Mouse (Mus musculus): Measurements from ENCODE around the gene Col27a1. TPM values are rescaled to one million over a fixed set of nuclear protein-coding genes. Genes with fewer than 3 reads are reported as not detected.
A peak's percentile ranks its signal among the peaks of the same experiment; 100 is the strongest.
"Not testable (repeated sequence)": the region's sequence is repeated elsewhere in the genome, so short reads cannot be mapped to it uniquely, and the experiment has no call there.

The Col27a1 gene
- polyA plus RNA-seq, 1 experiment: 7.3 TPM

DNA sequence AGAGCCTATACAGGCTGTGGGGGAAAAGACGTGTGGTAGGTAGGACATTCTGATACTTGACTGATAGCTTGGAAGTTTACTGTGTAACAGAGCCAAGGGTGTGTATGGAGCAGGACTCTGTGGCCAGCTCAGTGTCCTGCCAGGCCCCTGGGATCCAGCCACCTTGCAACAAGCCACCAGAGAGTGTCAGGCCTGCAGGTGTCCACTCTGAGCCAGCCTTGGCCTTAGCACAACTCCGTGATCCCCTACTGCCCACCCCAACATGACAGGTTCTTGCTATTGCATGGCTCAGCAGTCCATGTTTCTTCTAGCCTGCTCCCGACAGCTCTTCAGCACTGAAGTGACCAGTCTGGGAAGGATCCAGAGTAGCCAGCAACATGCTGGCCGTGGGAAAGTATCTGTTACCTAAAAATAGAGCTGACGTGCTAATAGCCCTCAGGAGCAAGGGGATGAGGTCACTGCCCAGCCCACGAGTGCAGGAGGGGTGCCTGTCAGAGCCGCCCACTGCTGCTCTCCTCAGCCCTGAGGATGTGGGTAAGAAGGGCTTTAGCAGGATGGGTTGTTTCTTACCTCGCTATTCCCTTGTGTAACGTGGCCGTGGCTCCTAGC, 96.5 kb downstream of the Col27a1 start:
- DNase-seq (ENCODE audit: low read depth): no peak

GRCm38 (mm10) chr4:63311426-63311825, 97.6 kb downstream of the Col27a1 start:
- no peak for DNase-seq (ENCODE audit: low read depth)

GRCm38 (mm10) chr4:63314063-63314462, 100.3 kb downstream of the Col27a1 start:
- DNase-seq (ENCODE audit: low read depth): no peak

DNA sequence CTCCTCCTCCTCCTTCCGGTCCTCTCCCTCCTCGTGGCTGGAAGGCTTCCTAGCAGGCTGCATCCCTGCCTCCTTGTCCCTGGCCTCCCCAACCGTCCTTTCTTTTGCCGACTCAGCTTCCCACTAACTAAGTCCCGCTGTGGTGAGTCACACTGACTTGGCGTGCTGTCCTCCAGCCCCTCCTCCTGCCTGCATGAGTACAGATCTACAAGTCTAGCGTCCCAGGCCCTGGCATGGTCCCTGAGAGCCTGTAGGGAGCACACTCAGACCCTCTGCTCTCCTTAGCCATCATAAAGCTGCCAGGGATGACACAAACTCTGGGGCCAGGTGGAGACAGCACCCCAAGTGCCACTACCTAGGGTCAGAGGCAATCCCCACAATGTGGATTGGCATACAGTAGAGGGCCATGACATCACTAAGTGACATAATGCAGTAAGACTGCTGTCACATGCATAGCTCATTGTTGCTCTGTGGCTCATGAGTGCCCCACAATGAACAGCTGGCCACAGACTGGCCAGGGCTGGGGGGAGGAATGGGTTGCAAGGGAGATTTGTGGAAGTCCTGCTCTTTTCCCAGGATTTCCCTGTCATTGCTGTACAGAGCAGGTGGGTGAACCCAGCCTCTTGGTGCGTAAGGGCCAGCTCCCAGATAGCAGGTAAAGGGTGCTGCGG, 102.4 kb downstream of the Col27a1 start:
- DNase-seq (ENCODE audit: low read depth): no peak

DNA sequence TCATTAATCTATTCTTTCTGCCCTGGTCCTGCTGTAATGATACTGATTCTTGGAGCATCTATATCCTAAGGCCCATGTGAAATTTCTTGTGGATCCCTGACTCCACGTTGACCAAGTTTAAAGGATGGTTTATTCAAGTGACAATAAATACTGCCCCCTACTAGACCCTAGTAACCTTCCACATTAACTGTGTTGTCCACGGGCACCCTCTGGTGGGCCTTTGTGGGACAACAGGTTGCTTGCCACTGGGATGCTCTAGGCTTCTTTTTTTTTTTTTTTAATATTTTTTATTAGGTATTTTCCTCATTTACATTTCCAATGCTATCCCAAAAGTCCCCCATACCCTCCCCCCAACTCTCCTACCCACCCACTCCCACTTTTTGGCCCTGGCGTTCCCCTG, 105.8 kb downstream of the Col27a1 start:
- DNase-seq (ENCODE audit: low read depth): not testable (repeated sequence)

DNA sequence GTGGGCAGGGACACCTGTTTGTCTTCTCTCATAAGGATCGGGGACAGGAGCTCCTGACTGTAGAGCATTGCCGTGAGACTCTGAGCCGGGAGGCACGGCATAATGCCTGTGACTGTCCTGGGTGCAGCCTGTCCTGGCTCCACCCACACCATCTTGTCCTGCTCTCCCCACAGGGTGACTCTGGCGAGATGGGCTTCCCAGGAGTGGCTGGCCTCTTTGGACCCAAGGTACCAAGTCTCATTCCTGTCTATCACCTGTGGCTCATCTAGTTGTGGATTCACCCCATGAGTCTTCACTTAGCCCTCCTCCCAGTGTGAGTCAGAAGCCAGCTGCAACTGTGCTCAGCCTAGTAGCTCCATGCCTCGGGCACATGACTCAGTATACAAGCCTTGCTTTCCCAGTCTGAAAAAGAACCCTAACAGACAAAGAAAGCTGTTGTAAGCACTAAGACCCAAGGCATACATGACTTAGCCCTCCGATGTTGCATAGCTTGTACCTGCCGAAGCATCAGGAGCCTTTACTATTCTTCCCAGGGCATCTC, 109.5 kb downstream of the Col27a1 start:
- DNase-seq (ENCODE audit: low read depth): no peak

DNA sequence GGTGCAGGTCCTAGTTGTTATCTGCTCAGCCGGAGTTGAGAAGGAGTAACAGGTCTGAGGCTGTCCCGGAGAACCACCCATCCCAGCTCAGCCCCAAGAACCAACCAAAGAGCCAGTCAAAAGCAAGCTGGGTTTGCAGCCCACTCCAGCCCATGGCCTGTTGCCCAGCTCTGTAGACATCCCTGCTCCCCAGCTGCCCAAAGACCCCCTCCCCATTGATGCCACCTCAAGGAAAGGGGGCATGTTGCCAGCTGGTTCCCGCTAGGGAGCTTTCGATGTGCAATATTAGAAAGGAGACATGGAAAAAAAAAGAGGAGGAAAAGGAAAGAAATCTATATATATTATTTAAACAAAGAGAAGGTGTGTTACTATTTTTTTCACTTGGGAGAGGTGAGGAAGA, 119.6 kb downstream of the Col27a1 start:
- DNase-seq (ENCODE audit: low read depth): no peak

GRCm38 (mm10) chr4:63338414-63339076, 124.7 kb downstream of the Col27a1 start:
- DNase-seq (ENCODE audit: low read depth): no peak

DNA sequence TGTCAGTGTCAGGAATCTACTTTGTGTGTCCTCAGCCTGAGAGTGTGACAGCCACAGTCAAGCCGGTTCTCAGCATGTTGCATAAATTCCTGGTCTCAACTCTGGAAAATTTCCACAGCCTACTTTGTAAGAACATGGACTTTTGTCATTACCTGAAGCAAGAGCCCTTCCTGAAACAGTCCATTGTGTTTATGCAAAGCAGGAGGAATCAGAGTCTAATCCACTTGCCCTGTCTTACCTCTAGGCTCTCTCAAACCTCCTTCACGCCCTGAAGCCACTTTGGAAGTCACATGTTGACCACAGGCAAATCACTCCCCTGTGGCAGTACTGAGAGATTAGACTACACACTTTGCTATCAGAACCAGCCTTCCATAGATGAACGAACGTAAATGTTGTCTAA, 128.7 kb downstream of the Col27a1 start:
- DNase-seq (ENCODE audit: low read depth): no peak

DNA sequence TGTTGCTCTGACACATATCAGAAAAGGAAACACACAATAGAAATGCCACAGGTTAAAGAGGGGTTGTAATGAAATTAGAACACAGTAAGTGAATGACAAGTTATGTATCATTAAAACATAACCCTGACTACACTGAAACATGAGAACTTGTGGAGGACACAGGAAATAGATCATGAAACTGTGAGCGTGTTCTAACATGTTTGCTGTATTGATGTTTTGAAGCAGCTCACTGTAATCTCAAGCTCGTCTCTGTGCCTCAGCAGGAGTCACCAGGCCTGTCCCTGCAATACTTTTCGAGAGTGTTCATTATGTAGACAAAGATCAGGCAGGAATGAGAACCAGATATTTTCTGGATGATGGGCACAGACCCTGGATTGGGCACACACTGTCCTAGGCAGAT, 129.8 kb downstream of the Col27a1 start:
- DNase-seq (ENCODE audit: low read depth): no peak

GRCm38 (mm10) chr4:63344295-63344694, 130.5 kb downstream of the Col27a1 start, which contains the start of gene Orm1:
TSS of gene Orm1 (plus strand) at chr4:63344560.
- peak; percentile 87 for DNase-seq (ENCODE audit: low read depth)

- no peak for DNase-seq (ENCODE audit: low read depth)
Observed at GRCm38 (mm10) chr4:63345261-63345660, 131.5 kb downstream of the Col27a1 start.

DNA sequence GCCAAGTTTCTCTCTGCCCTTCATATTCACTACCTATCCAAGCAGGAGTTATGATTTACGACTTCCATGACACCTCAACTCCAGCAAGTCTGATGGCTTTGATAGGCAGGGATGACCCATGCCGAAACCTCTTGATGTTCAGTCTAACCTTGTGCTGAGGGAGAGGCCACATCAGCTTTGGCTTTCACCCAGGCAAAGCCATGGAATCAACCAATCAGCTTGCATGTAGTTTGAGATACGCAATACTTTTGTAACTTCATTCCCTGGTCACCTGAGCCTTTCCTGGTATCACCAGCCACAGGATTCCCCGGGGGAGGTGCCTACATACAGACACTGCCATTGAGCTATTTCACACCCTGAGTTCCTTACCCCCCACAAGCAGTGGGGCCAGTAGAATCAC, 132.9 kb downstream of the Col27a1 start:
- DNase-seq (ENCODE audit: low read depth): no peak

- no peak for DNase-seq (ENCODE audit: low read depth)
Observed at GRCm38 (mm10) chr4:63348524-63348923, 134.7 kb downstream of the Col27a1 start.

- no peak for DNase-seq (ENCODE audit: low read depth)
Observed at GRCm38 (mm10) chr4:63355877-63356665, 142.3 kb downstream of the Col27a1 start, which contains the start of gene Orm3. TSS of gene Orm3 (plus strand) at chr4:63356162.

DNA sequence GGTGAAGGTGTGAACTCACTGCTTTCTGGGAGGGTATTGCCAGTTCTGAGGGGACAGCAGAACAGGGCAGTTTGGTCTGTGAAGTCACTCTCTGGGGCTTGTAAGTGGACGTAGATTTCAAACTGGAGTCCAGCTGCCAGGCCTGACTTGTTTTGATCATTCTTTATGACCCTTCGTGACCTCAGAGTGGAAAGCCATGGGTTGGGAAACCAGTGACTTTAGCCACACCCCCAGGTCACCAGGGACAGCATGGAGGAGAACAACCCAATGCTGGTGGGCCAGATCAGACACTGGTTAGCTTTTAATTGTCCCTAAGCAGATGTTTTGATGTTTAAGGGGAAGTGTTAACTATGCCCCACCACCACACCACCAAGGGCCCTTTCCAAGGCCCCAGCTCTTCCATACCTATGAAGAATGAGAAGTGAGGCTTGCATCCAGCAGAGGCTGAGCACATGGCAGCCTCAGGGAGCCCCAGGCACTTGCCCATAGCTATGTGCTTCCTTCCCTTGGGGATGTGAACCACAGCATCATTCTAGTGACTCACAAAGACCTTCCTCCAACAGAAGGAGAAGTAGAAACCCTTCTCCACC, 143.3 kb downstream of the Col27a1 start:
- DNase-seq (ENCODE audit: low read depth): no peak

GRCm38 (mm10) chr4:63359861-63360260, 146.1 kb downstream of the Col27a1 start:
- DNase-seq (ENCODE audit: low read depth): no peak

DNA sequence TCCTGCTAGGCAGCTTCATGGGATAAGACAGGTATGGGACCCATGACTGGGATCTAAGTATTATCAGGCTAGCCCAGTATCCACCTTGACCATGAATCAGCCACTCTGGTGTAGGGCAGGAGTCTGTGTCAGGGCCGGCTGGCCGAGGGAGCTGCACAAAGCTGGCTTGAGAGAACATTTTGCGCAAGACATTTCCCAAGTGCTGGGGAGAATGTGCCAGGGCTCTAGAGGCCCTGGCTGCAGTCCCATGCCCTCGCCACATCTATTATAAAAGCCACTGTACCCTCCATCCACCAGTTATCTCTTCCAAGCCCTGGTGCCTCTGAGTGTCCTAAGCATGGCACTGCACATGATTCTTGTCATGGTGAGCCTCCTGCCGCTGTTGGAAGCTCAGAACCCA, 148.3 kb downstream of the Col27a1 start, which contains the start of gene Orm2:
TSS of gene Orm2 (plus strand) at position 300 of the 400 bp plus-strand sequence.
- no peak for DNase-seq (ENCODE audit: low read depth)

GRCm38 (mm10) chr4:63368577-63368976, 154.8 kb downstream of the Col27a1 start:
- DNase-seq (ENCODE audit: low read depth): no peak

DNA sequence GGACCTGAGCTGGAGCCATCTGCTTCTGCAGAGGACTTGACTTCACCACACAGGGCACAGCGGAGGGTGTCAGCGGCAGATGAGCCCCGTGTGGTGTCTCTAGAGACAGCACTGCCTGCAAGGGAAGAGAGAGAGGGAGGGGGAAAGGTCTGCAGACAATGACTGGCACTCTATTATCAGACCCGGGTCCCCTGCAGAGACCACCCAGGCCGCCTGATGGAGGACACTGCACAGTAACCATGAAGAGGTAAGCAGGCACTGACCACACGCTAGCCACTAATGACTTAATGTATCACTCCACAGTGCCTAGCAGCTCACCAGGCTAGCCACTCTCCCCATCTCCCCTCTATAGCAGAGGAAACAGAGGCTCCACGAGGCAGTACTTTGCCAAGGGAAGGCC, 157.1 kb downstream of the Col27a1 start:
- no peak for DNase-seq (ENCODE audit: low read depth)

GRCm38 (mm10) chr4:63371890-63372289, 158.1 kb downstream of the Col27a1 start:
- DNase-seq (ENCODE audit: low read depth): no peak
